Mouse (Mus musculus) kidney, adult 18-20 months (tissue): ENCODE measurements around the gene Speer2.

ENCODE experiments used
- DNase-seq: peaks from one replicate; pipeline ENCODE4 v3.0.0; 2021

Speer2 gene

GRCm38 (mm10) chr16:69863644-69864043 is at the start of gene Speer2:
Speer2 (minus strand) TSS chr16:69863744.
- DNase-seq, result no peak

GRCm38 (mm10) chr16:69904303-69904702 is 40.8 kb upstream of the Speer2 start:
- no peak for DNase-seq

GRCm38 (mm10) chr16:69880712-69881111 is 17.2 kb upstream of the Speer2 start:
- no peak for DNase-seq

GRCm38 (mm10) chr16:69836628-69837027 is 26.9 kb downstream of the Speer2 start:
- DNase-seq, result no peak

- no peak for DNase-seq
Measured at GRCm38 (mm10) chr16:69813652-69814051, 49.9 kb downstream of the Speer2 start.
